Mouse (Mus musculus) bone marrow macrophage, adult 2 months (primary cell): ENCODE measurements around the gene Kdm5c.

Experiments
- CTCF ChIP-seq: IDR thresholded peaks from 2 replicates; pipeline ENCODE4 v1.5.1; 2012; ENCODE audit warnings: low read depth, mild to moderate bottlenecking, low read length, moderate library complexity
- POLR2A ChIP-seq: IDR thresholded peaks from 2 replicates; pipeline ENCODE4 v1.6.1; 2012; ENCODE audit warnings: mild to moderate bottlenecking, low read depth, low read length, borderline replicate concordance

DNA sequence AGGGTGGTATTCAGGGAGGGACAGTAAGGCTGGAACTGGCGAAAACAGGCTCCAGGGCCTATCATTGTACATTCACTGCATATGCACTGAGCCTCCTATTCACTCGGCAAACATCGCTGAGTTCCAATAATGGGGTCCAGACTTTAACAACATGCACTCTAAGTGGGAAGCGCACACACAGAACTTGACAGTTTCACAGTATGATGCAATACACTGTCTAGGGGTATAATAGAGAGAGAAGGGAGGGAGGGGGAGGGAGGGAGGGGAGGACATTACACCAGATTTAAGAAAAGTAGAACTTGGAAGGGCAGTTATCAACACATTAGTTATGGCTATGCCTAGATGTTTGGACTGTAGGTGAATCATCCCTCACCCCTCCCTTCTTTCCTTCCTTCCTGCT, 29.6 kb upstream of the Kdm5c start:
- TF ChIP-seq CTCF: no peak
- TF ChIP-seq POLR2A: no peak
